Mouse (Mus musculus): Measurements from ENCODE around the gene Dap. TPM values are rescaled to one million over a fixed set of nuclear protein-coding genes. Genes with fewer than 3 reads are reported as not detected.

Gene Dap
- 66.3 and 67.2 TPM in 2 replicates for polyA plus RNA-seq (2014; fragmentation: Nextera tagmentation; extraction: Ambion mirVana)

- under 1% methylated on average over 67 of the region's 67 CpGs for WGBS
Measured at GRCm38 (mm10) chr15:31224135-31224761, at the start of gene Dap. TSS of gene Dap (plus strand) at chr15:31224314.

GRCm38 (mm10) chr15:31176566-31176965, 47.5 kb upstream of the Dap start:
- 0 out of 2 replicates have a peak, but pooled peaks have one; percentile 31 for ATAC-seq (ENCODE audit: insufficient number of reproducible peaks, low FRiP score, low TSS enrichment, low read depth)
- Histone ChIP-seq H3K27me3 (ENCODE audit: control insufficient read depth, insufficient read depth, low read length) (no peaks in the 10 kb centered on the region), H3K9ac (ENCODE audit: low read length) (no peak overlapping the region), H3K4me2 (ENCODE audit: low read depth, severe bottlenecking) (0 out of 2 replicates have a peak overlapping the region, but pooled peaks have one; percentile 10), H3K4me1 (ENCODE audit: control insufficient read depth, insufficient read depth, low read length) (no peaks in the 10 kb centered on the region), H3K9me3 (ENCODE audit: control insufficient read depth, low read length) (no peaks in the 10 kb centered on the region), H3K27ac (replicated peaks; ENCODE audit: low read depth, low read length) (no peak overlapping the region), H3K36me3 (ENCODE audit: control insufficient read depth, insufficient read depth, low read length) (no peaks in the 10 kb centered on the region), H3K4me3 (ENCODE audit: low read depth, low read length) (no peak overlapping the region)
- WGBS, result 30% methylated on average over 8 of the region's 8 CpGs
- DNase-seq (ENCODE audit: low spot score), result peak; percentile 55

More at GRCm38 (mm10) chr15:31224135-31224761, at the start of gene Dap:
- H3K4me3 ChIP-seq (ENCODE audit: low read depth, low read length), result peak within 1 kb of the TSS; percentile 76
- peak within 1 kb of the TSS; percentile 86 for H3K9ac ChIP-seq (ENCODE audit: low read length)
- H3K36me3 ChIP-seq (ENCODE audit: control insufficient read depth, insufficient read depth, low read length), result no peaks in the 10 kb centered on the region
- ATAC-seq (ENCODE audit: insufficient number of reproducible peaks, low FRiP score, low TSS enrichment, low read depth) (peak; percentile 98), DNase-seq (ENCODE audit: low spot score) (peak; percentile 98)
- H3K27ac ChIP-seq (replicated peaks; ENCODE audit: low read depth, low read length), result no peak within 1 kb of the TSS
- no peaks in the 10 kb centered on the region for H3K27me3 ChIP-seq (ENCODE audit: control insufficient read depth, insufficient read depth, low read length)
- H3K4me2 ChIP-seq (ENCODE audit: low read depth, severe bottlenecking), result peak within 1 kb of the TSS; percentile 55
- H3K4me1 ChIP-seq (ENCODE audit: control insufficient read depth, insufficient read depth, low read length), result peaks cover 4% of the 10 kb centered on the region; the same call in 1 of the 2 replicates
- no peaks in the 10 kb centered on the region for H3K9me3 ChIP-seq (ENCODE audit: control insufficient read depth, low read length)

- no peak overlapping the region for H3K9ac ChIP-seq (ENCODE audit: low read length)
- DNase-seq (ENCODE audit: low spot score), result no peak
- H3K4me2 ChIP-seq (ENCODE audit: low read depth, severe bottlenecking), result no peak overlapping the region
- WGBS, result 65% methylated on average over 12 of the region's 12 CpGs
- no peaks in the 10 kb centered on the region for H3K4me1 ChIP-seq (ENCODE audit: control insufficient read depth, insufficient read depth, low read length)
- H3K36me3 ChIP-seq (ENCODE audit: control insufficient read depth, insufficient read depth, low read length), result no peaks in the 10 kb centered on the region
- H3K27me3 ChIP-seq (ENCODE audit: control insufficient read depth, insufficient read depth, low read length), result no peaks in the 10 kb centered on the region
- H3K27ac ChIP-seq (replicated peaks; ENCODE audit: low read depth, low read length), result no peak overlapping the region
- H3K4me3 ChIP-seq (ENCODE audit: low read depth, low read length), result no peak overlapping the region
- H3K9me3 ChIP-seq (ENCODE audit: control insufficient read depth, low read length), result no peaks in the 10 kb centered on the region
- ATAC-seq (ENCODE audit: insufficient number of reproducible peaks, low FRiP score, low TSS enrichment, low read depth), result no peak
Measured at GRCm38 (mm10) chr15:31184651-31185443, 39.3 kb upstream of the Dap start.

GRCm38 (mm10) chr15:31185506-31185905, 38.6 kb upstream of the Dap start:
- no peak for ATAC-seq (ENCODE audit: insufficient number of reproducible peaks, low FRiP score, low TSS enrichment, low read depth)
- 87% methylated on average over 5 of the region's 5 CpGs for WGBS
- DNase-seq (ENCODE audit: low spot score), result no peak
- H3K9me3 ChIP-seq (ENCODE audit: control insufficient read depth, low read length), result no peaks in the 10 kb centered on the region
- H3K4me3 ChIP-seq (ENCODE audit: low read depth, low read length), result no peak overlapping the region
- H3K9ac ChIP-seq (ENCODE audit: low read length), result no peak overlapping the region
- H3K4me2 ChIP-seq (ENCODE audit: low read depth, severe bottlenecking), result no peak overlapping the region
- no peaks in the 10 kb centered on the region for H3K27me3 ChIP-seq (ENCODE audit: control insufficient read depth, insufficient read depth, low read length)
- no peaks in the 10 kb centered on the region for H3K36me3 ChIP-seq (ENCODE audit: control insufficient read depth, insufficient read depth, low read length)
- H3K27ac ChIP-seq (replicated peaks; ENCODE audit: low read depth, low read length), result no peak overlapping the region
- H3K4me1 ChIP-seq (ENCODE audit: control insufficient read depth, insufficient read depth, low read length), result no peaks in the 10 kb centered on the region

- Histone ChIP-seq H3K9me3 (ENCODE audit: control insufficient read depth, low read length) (no peaks in the 10 kb centered on the region), H3K27me3 (ENCODE audit: control insufficient read depth, insufficient read depth, low read length) (no peaks in the 10 kb centered on the region), H3K36me3 (ENCODE audit: control insufficient read depth, insufficient read depth, low read length) (no peaks in the 10 kb centered on the region), H3K4me3 (ENCODE audit: low read depth, low read length) (no peak overlapping the region), H3K9ac (ENCODE audit: low read length) (no peak overlapping the region), H3K27ac (replicated peaks; ENCODE audit: low read depth, low read length) (no peak overlapping the region), H3K4me1 (ENCODE audit: control insufficient read depth, insufficient read depth, low read length) (no peaks in the 10 kb centered on the region), H3K4me2 (ENCODE audit: low read depth, severe bottlenecking) (no peak overlapping the region)
- no peak for ATAC-seq (ENCODE audit: insufficient number of reproducible peaks, low FRiP score, low TSS enrichment, low read depth)
- no peak for DNase-seq (ENCODE audit: low spot score)
- 79% methylated on average over 6 of the region's 6 CpGs for WGBS
Measured at GRCm38 (mm10) chr15:31186371-31186901, 37.7 kb upstream of the Dap start.

DNA sequence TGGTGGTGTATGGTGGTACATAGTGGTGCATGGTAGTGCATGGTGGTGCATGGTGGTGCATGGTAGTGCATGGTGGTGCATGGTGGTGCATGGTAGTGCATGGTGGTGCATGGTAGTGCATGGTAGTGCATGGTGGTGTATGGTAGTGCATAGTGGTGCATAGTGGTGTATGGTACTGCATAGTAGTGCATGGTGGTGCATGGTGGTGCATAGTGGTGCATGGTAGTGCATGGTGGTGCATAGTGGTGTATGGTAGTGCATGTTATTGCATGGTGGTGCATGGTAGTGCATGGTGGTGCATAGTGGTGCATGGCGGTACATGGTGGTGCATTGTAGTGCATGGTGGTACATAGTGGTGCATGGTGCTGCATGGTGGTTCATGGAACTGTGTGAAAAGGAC, 31.6 kb upstream of the Dap start:
- no peak for ATAC-seq (ENCODE audit: insufficient number of reproducible peaks, low FRiP score, low TSS enrichment, low read depth)

GRCm38 (mm10) chr15:31195776-31196175, 28.3 kb upstream of the Dap start:
- H3K4me2 ChIP-seq (ENCODE audit: low read depth, severe bottlenecking), result no peak overlapping the region
- no peak for DNase-seq (ENCODE audit: low spot score)
- H3K36me3 ChIP-seq (ENCODE audit: control insufficient read depth, insufficient read depth, low read length), result no peaks in the 10 kb centered on the region
- no peaks in the 10 kb centered on the region for H3K4me1 ChIP-seq (ENCODE audit: control insufficient read depth, insufficient read depth, low read length)
- no peak overlapping the region for H3K4me3 ChIP-seq (ENCODE audit: low read depth, low read length)
- ATAC-seq (ENCODE audit: insufficient number of reproducible peaks, low FRiP score, low TSS enrichment, low read depth), result no peak
- H3K9me3 ChIP-seq (ENCODE audit: control insufficient read depth, low read length), result no peaks in the 10 kb centered on the region
- no peaks in the 10 kb centered on the region for H3K27me3 ChIP-seq (ENCODE audit: control insufficient read depth, insufficient read depth, low read length)
- no peak overlapping the region for H3K27ac ChIP-seq (replicated peaks; ENCODE audit: low read depth, low read length)
- 88% methylated on average over 6 of the region's 6 CpGs for WGBS
- no peak overlapping the region for H3K9ac ChIP-seq (ENCODE audit: low read length)

More for the DNA sequence above, 31.6 kb upstream of the Dap start:
- H3K4me3 ChIP-seq (ENCODE audit: low read depth, low read length), result no peak overlapping the region
- H3K9me3 ChIP-seq (ENCODE audit: control insufficient read depth, low read length), result no peaks in the 10 kb centered on the region
- no peak overlapping the region for H3K27ac ChIP-seq (replicated peaks; ENCODE audit: low read depth, low read length)
- 94% methylated on average over 1 of the region's 1 CpGs for WGBS
- H3K27me3 ChIP-seq (ENCODE audit: control insufficient read depth, insufficient read depth, low read length), result no peaks in the 10 kb centered on the region
- H3K4me1 ChIP-seq (ENCODE audit: control insufficient read depth, insufficient read depth, low read length), result no peaks in the 10 kb centered on the region
- no peak overlapping the region for H3K4me2 ChIP-seq (ENCODE audit: low read depth, severe bottlenecking)
- H3K9ac ChIP-seq (ENCODE audit: low read length), result no peak overlapping the region
- H3K36me3 ChIP-seq (ENCODE audit: control insufficient read depth, insufficient read depth, low read length), result no peaks in the 10 kb centered on the region
- no peak for DNase-seq (ENCODE audit: low spot score)

DNA sequence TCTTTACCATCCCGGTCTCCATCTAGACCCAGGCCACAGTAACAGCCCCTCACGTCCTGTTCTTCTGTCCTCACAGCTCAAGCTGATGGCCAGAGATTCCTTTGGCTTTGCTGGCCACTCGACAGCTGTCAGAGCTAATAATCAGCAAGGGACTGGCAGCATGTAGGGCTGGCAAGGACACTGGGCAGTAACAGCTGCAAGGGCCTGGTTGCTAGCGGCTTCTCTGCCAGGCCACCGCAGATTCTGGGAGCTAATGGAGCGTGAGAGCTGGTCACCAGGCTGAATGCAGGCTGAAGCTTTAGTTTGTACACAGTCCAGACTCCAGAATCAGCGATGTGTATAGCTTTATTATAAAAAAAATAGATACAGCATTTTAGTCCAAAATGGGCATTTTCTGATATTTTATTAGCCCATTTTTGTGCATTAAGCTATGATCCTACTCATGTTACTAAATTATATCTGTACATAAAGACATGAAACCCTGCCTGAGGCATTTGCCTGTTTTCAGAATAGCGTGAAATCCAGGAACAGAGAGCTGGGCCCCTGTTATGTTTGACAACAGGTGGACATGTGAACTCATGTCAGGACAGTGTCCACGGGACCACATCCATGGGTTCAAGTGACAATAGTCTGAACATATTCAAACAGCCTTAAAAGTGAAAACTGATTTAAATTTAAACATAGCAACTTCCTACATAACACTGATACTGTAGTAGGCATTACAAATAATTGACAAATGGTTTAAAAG, 16.6 kb upstream of the Dap start:
- ATAC-seq (ENCODE audit: insufficient number of reproducible peaks, low FRiP score, low TSS enrichment, low read depth), result no peak
- no peak for DNase-seq (ENCODE audit: low spot score)
- Histone ChIP-seq H3K9ac (ENCODE audit: low read length) (no peak overlapping the region), H3K4me1 (ENCODE audit: control insufficient read depth, insufficient read depth, low read length) (no peaks in the 10 kb centered on the region), H3K27me3 (ENCODE audit: control insufficient read depth, insufficient read depth, low read length) (no peaks in the 10 kb centered on the region), H3K36me3 (ENCODE audit: control insufficient read depth, insufficient read depth, low read length) (no peaks in the 10 kb centered on the region), H3K27ac (replicated peaks; ENCODE audit: low read depth, low read length) (no peak overlapping the region), H3K4me3 (ENCODE audit: low read depth, low read length) (no peak overlapping the region), H3K4me2 (ENCODE audit: low read depth, severe bottlenecking) (no peak overlapping the region), H3K9me3 (ENCODE audit: control insufficient read depth, low read length) (no peaks in the 10 kb centered on the region)
- 84% methylated on average over 9 of the region's 9 CpGs for WGBS
